Mouse (Mus musculus) lung, postnatal 0 days (tissue): ENCODE measurements around the gene Iqca.

Experiments
- CTCF ChIP-seq: IDR thresholded peaks from 2 replicates; pipeline ENCODE4 v1.5.1; 2016; ENCODE audit warnings: antibody characterized with exemption, mild to moderate bottlenecking
- EP300 ChIP-seq: IDR thresholded peaks from 2 replicates; pipeline ENCODE4 v1.6.1; 2016; ENCODE audit warnings: antibody characterized with exemption, mild to moderate bottlenecking, control low read depth

- TF ChIP-seq CTCF (peak; percentile 12; the same call in 1 of the 2 replicates), EP300 (no peak)
Measured at GRCm38 (mm10) chr1:90013273-90013672, 139.9 kb downstream of the Iqca start.
